ENCODE assay signal across 9 mouse cellular contexts in genomic region chr19:45174803-45175202, GRCm38 (mm10). TPM values are rescaled to one million over a fixed set of nuclear protein-coding genes. Genes with fewer than 3 reads are reported as not detected.
DNase-seq lines count a peak whose midpoint lies in the region; ATAC-seq lines count a peak whose summit lies in the region.
"Had no signal": no experiment of that assay in that cellular context is flagged by ENCODE, and none has a peak within 500 bp of the region (broad histone marks: within the 10 kb centered on the region; RNA-seq: fewer than 3 reads in every experiment).

No protein-coding gene starts in this region.

- 63% methylated on average over 7 of the region's 7 CpGs for WGBS in hindbrain, embryonic 11.5 days
- 58% methylated on average over 7 of the region's 7 CpGs for WGBS in hindbrain, embryonic 10.5 days

- DNase-seq in hindbrain, embryonic 11.5 days (ENCODE audit: low spot score) = peak; percentile 61
- no peak for DNase-seq in hindbrain, embryonic 10.5 days (ENCODE audit: low spot score)
- DNase-seq in B cell, adult 2 months = peak; percentile 60 to 63
- peak; percentile 61 for DNase-seq in R1 (ENCODE audit: low read depth, low spot score)
- peak; percentile 21 for DNase-seq in lung, postnatal 36 days
- no peak for DNase-seq in frontal cortex, postnatal 25 days (ENCODE audit: low spot score in 2 of 2)
- no peak for DNase-seq in left cerebral cortex, postnatal 10 days (ENCODE audit: extremely low spot score in 1 of 2, low spot score in 2 of 2)

- intact Hi-C loops in left cerebral cortex, postnatal 10 days (cut with DNase I) = no loop called here

- H3K4me2 ChIP-seq in hindbrain, embryonic 11.5 days (replicated peaks; ENCODE audit: low read depth, low read length) = no peak overlapping the region

- 0 out of 2 replicates have a peak, but pooled peaks cover 6% of the 10 kb centered on the region for H3K27me3 ChIP-seq in hindbrain, embryonic 11.5 days (ENCODE audit: control insufficient read depth, insufficient read depth, low read length)
- H3K27me3 ChIP-seq in hindbrain, embryonic 10.5 days (ENCODE audit: insufficient read depth, poor library complexity, severe bottlenecking) = peaks cover 52% of the 10 kb centered on the region

- H3K4me1 ChIP-seq in hindbrain, embryonic 11.5 days (replicated peaks; ENCODE audit: control insufficient read depth, insufficient read depth, low read length) = no peaks in the 10 kb centered on the region
- H3K4me1 ChIP-seq in hindbrain, embryonic 10.5 days (replicated peaks) = peaks cover 6% of the 10 kb centered on the region; the same call in 1 of the 2 replicates

- no peak overlapping the region for H3K27ac ChIP-seq in hindbrain, embryonic 11.5 days (ENCODE audit: low read depth, low read length)
- H3K27ac ChIP-seq in hindbrain, embryonic 10.5 days = no peak overlapping the region

- H3K9me3 ChIP-seq in hindbrain, embryonic 11.5 days (ENCODE audit: control insufficient read depth, low read length) = no peaks in the 10 kb centered on the region
- no peaks in the 10 kb centered on the region for H3K9me3 ChIP-seq in hindbrain, embryonic 10.5 days

- no peak overlapping the region for H3K9ac ChIP-seq in hindbrain, embryonic 11.5 days (ENCODE audit: low read depth, low read length)

- no peak for ATAC-seq in hindbrain, embryonic 11.5 days (ENCODE audit: low FRiP score)
- no peak for ATAC-seq in activated CD4-positive, CD25-positive, alpha-beta regulatory T cell, adult 4 months

- no peak overlapping the region for H3K4me3 ChIP-seq in hindbrain, embryonic 11.5 days (ENCODE audit: low read depth, low read length)
- H3K4me3 ChIP-seq in hindbrain, embryonic 10.5 days = no peak overlapping the region

- no peaks in the 10 kb centered on the region for H3K36me3 ChIP-seq in hindbrain, embryonic 11.5 days (ENCODE audit: control insufficient read depth, insufficient read depth, low read length)
- H3K36me3 ChIP-seq in hindbrain, embryonic 10.5 days = no peaks in the 10 kb centered on the region

RNA-seq across cellular contexts. Expression of gene Tlx1, which starts 24.3 kb away (rescaled TPM):
- polyA plus RNA-seq in hindbrain, embryonic 11.5 days (2014; fragmentation: Nextera tagmentation; extraction: Ambion mirVana) = 2.2 and 4.0 TPM in 2 replicates
- polyA plus RNA-seq in hindbrain, embryonic 10.5 days (2016; fragmentation: Nextera tagmentation; extraction: Ambion mirVana) = 1.5 and 7.4 TPM in 2 replicates
- not detected for polyA plus RNA-seq in activated CD4-positive, CD25-positive, alpha-beta regulatory T cell, adult 4 months (2017; shearing (Covaris generic))
- total RNA-seq in left cerebral cortex, postnatal 10 days (2021) = not detected
- total RNA-seq: left cerebral cortex, adult 18-20 months had no signal

Comparison
In these comparisons a context has a peak if more than half of its experiments do, and no peak if none do; other contexts are left out.
1. DNase-seq: peak in hindbrain, embryonic 11.5 days (single experiment), B cell, adult 2 months (2 of 2), R1 (single experiment) and lung, postnatal 36 days (single experiment); none in hindbrain, embryonic 10.5 days (single experiment), frontal cortex, postnatal 25 days (0 of 2) and left cerebral cortex, postnatal 10 days (0 of 2).